Mouse (Mus musculus): Measurements from ENCODE around the gene Pih1d1. TPM values are rescaled to one million over a fixed set of nuclear protein-coding genes. Genes with fewer than 3 reads are reported as not detected.

The Pih1d1 gene
- polyA plus RNA-seq, 1 experiment from 2014 or later, result 87.1 TPM

MicroRNA genes within 50 kb of the gene (microRNA counts, 519-probe panel; counts per million panel counts)
- microRNA mmu-miR-150, result 3,072 counts per million, percentile 70 among the panel's probes with 10 or more counts

Small RNA genes lying within 50 kb of the gene (microRNA-seq; reads per million reads assigned to microRNA genes)
- gene Mir150, result 71.4 reads per million, percentile 51 among the genes with 10 or more reads in this experiment
- 5.7 reads per million, percentile 24 among the genes with 10 or more reads in this experiment for gene Mir5121
- gene Mir7055, result not detected

Other genes starting within 250 kb of the Pih1d1 start
- gene Ap2a1, start 224.8 kb upstream of the Pih1d1 start, polyA plus RNA-seq (2015; fragmentation: Nextera tagmentation; extraction: Ambion mirVana), result 122 and 140 TPM in 2 replicates
- gene Tsks, start 211.1 kb upstream of the Pih1d1 start, polyA plus RNA-seq (2015; fragmentation: Nextera tagmentation; extraction: Ambion mirVana), result 0.11 and 0.21 TPM in 2 replicates
- gene Cpt1c, start 179.5 kb upstream of the Pih1d1 start, polyA plus RNA-seq (2015; fragmentation: Nextera tagmentation; extraction: Ambion mirVana), result 56.5 and 58.2 TPM in 2 replicates
- 697 and 717 TPM in 2 replicates for gene Prmt1, start 167.7 kb upstream of the Pih1d1 start, polyA plus RNA-seq (2015; fragmentation: Nextera tagmentation; extraction: Ambion mirVana)
- gene Irf3, start 156.7 kb upstream of the Pih1d1 start, polyA plus RNA-seq (2015; fragmentation: Nextera tagmentation; extraction: Ambion mirVana), result 61.9 and 66.8 TPM in 2 replicates
- gene Bcl2l12, start 155.6 kb upstream of the Pih1d1 start, polyA plus RNA-seq (2015; fragmentation: Nextera tagmentation; extraction: Ambion mirVana), result 10.0 and 12.3 TPM in 2 replicates
- 54.5 and 56.7 TPM in 2 replicates for gene Scaf1, start 137.9 kb upstream of the Pih1d1 start, polyA plus RNA-seq (2015; fragmentation: Nextera tagmentation; extraction: Ambion mirVana)
- 12.5 and 15.2 TPM in 2 replicates for gene Rras, start 136.3 kb upstream of the Pih1d1 start, polyA plus RNA-seq (2015; fragmentation: Nextera tagmentation; extraction: Ambion mirVana)
- gene Prr12, start 101.4 kb upstream of the Pih1d1 start, polyA plus RNA-seq (2015; fragmentation: Nextera tagmentation; extraction: Ambion mirVana), result 16.2 and 18.1 TPM in 2 replicates
- 67.2 and 72.1 TPM in 2 replicates for gene Nosip, start 91.9 kb upstream of the Pih1d1 start, polyA plus RNA-seq (2015; fragmentation: Nextera tagmentation; extraction: Ambion mirVana)
- gene Prrg2, start 91.6 kb upstream of the Pih1d1 start, polyA plus RNA-seq (2015; fragmentation: Nextera tagmentation; extraction: Ambion mirVana), result 15.7 and 15.9 TPM in 2 replicates
- 55.4 and 62.2 TPM in 2 replicates for gene Rcn3, start 62.1 kb upstream of the Pih1d1 start, polyA plus RNA-seq (2015; fragmentation: Nextera tagmentation; extraction: Ambion mirVana)
- 32.0 and 36.8 TPM in 2 replicates for gene Fcgrt, start 50.5 kb upstream of the Pih1d1 start, polyA plus RNA-seq (2015; fragmentation: Nextera tagmentation; extraction: Ambion mirVana)
- 742 and 762 TPM in 2 replicates for gene Rps11, start 29.9 kb upstream of the Pih1d1 start, polyA plus RNA-seq (2015; fragmentation: Nextera tagmentation; extraction: Ambion mirVana)
- 582 and 606 TPM in 2 replicates for gene Rpl13a, start 25.5 kb upstream of the Pih1d1 start, polyA plus RNA-seq (2015; fragmentation: Nextera tagmentation; extraction: Ambion mirVana)
- gene Gm45713, start 18.1 kb upstream of the Pih1d1 start, polyA plus RNA-seq (2015; fragmentation: Nextera tagmentation; extraction: Ambion mirVana), result not detected in 2 replicates
- 2.1 and 2.3 TPM in 2 replicates for gene Flt3l, start 17.9 kb upstream of the Pih1d1 start, polyA plus RNA-seq (2015; fragmentation: Nextera tagmentation; extraction: Ambion mirVana)
- 16.1 and 19.8 TPM in 2 replicates for gene Aldh16a1, start 281 bp downstream of the Pih1d1 start, polyA plus RNA-seq (2015; fragmentation: Nextera tagmentation; extraction: Ambion mirVana)
- 0.59 and 1.0 TPM in 2 replicates for gene Slc17a7, start 9.6 kb downstream of the Pih1d1 start, polyA plus RNA-seq (2015; fragmentation: Nextera tagmentation; extraction: Ambion mirVana)
- gene Gfy, start 25.3 kb downstream of the Pih1d1 start, polyA plus RNA-seq (2015; fragmentation: Nextera tagmentation; extraction: Ambion mirVana), result not detected in 2 replicates
- gene Pth2, start 26.7 kb downstream of the Pih1d1 start, polyA plus RNA-seq (2015; fragmentation: Nextera tagmentation; extraction: Ambion mirVana), result 0.68 and 0.93 TPM in 2 replicates
- gene Ccdc155, start 50.6 kb downstream of the Pih1d1 start, polyA plus RNA-seq (2015; fragmentation: Nextera tagmentation; extraction: Ambion mirVana), result 0.63 and 0.84 TPM in 2 replicates
- gene Dkkl1, start 57.8 kb downstream of the Pih1d1 start, polyA plus RNA-seq (2015; fragmentation: Nextera tagmentation; extraction: Ambion mirVana), result 4.0 and 5.8 TPM in 2 replicates
- 45.7 and 55.8 TPM in 2 replicates for gene Tead2, start 61.5 kb downstream of the Pih1d1 start, polyA plus RNA-seq (2015; fragmentation: Nextera tagmentation; extraction: Ambion mirVana)
- 1.3 and 1.7 TPM in 2 replicates for gene Cd37, start 84.8 kb downstream of the Pih1d1 start, polyA plus RNA-seq (2015; fragmentation: Nextera tagmentation; extraction: Ambion mirVana)
- gene Slc6a16, start 86.8 kb downstream of the Pih1d1 start, polyA plus RNA-seq (2015; fragmentation: Nextera tagmentation; extraction: Ambion mirVana), result 0.50 and 0.91 TPM in 2 replicates
- not detected in 2 replicates for gene Slc6a21, start 123.2 kb downstream of the Pih1d1 start, polyA plus RNA-seq (2015; fragmentation: Nextera tagmentation; extraction: Ambion mirVana)
- 10.7 and 12.7 TPM in 2 replicates for gene Trpm4, start 179.5 kb downstream of the Pih1d1 start, polyA plus RNA-seq (2015; fragmentation: Nextera tagmentation; extraction: Ambion mirVana)
- 0.23 and 0.26 TPM in 2 replicates for gene Hrc, start 181.0 kb downstream of the Pih1d1 start, polyA plus RNA-seq (2015; fragmentation: Nextera tagmentation; extraction: Ambion mirVana)
- gene Ppfia3, start 212.7 kb downstream of the Pih1d1 start, polyA plus RNA-seq (2015; fragmentation: Nextera tagmentation; extraction: Ambion mirVana), result 29.9 and 31.3 TPM in 2 replicates
- gene Lin7b, start 216.3 kb downstream of the Pih1d1 start, polyA plus RNA-seq (2015; fragmentation: Nextera tagmentation; extraction: Ambion mirVana), result 24.4 TPM in 2 replicates
- gene Snrnp70, start 241.4 kb downstream of the Pih1d1 start, polyA plus RNA-seq (2015; fragmentation: Nextera tagmentation; extraction: Ambion mirVana), result 202 and 214 TPM in 2 replicates